Mouse (Mus musculus) CH12.LX (cell line): ENCODE measurements at regions not wholly inside any gene's neighbourhood (a gene's known extent, or its start where the extent isn't known, plus 50 kb on each side); places are given as distances from the start of the nearest gene placed in this dataset.
A peak's percentile ranks its signal among the peaks of the same experiment; 100 is the strongest.

Source experiments
- DNase-seq: peaks from one replicate; pipeline ENCODE4 v3.0.0-alpha.2; 2013; ENCODE audit errors: extremely low read depth
- H3K27ac ChIP-seq: 2 replicates; pipeline ENCODE4 v1.5.1; 2012; ENCODE audit warnings: low read depth, mild to moderate bottlenecking, control low read depth, moderate library complexity; ENCODE audit not compliant: insufficient read depth
- H3K27me3 ChIP-seq: replicated peaks from 2 replicates; pipeline ENCODE3; 2012; ENCODE audit warnings: inconsistent platforms
- H3K36me3 ChIP-seq, 2 experiments: replicated peaks in 1 of 2; 2 replicates each; pipeline versions ENCODE3 to v1.6.1; 2012; ENCODE audit warnings: inconsistent platforms in 1 of 2, low read length in 1 of 2, mild to moderate bottlenecking in 1 of 2, mixed read lengths in 1 of 2, moderate library complexity in 1 of 2; ENCODE audit not compliant: control insufficient read depth in 1 of 2, insufficient read depth in 1 of 2
- H3K4me1 ChIP-seq, 2 experiments: 2 replicates each; pipeline ENCODE4 v1.6.1; 2012; ENCODE audit warnings: inconsistent platforms in 1 of 2, moderate library complexity in 1 of 2; ENCODE audit not compliant: insufficient read depth in 2 of 2, control insufficient read depth in 1 of 2
- H3K4me2 ChIP-seq: 2 replicates; pipeline ENCODE4 v1.6.1; 2012; ENCODE audit warnings: low read depth, mild to moderate bottlenecking, control low read depth; ENCODE audit not compliant: poor library complexity, insufficient read depth, severe bottlenecking
- H3K4me3 ChIP-seq, 3 experiments: fragments of 150-350 bp in 1 of 3; sonication (generic) in 1 of 3; replicated peaks in 1 of 3; 2 replicates each; pipeline versions ENCODE3 to v1.5.1; 2011 to 2012; ENCODE audit warnings: low read depth in 2 of 3, low read length in 2 of 3, mild to moderate bottlenecking in 2 of 3, moderate library complexity in 2 of 3, control low read depth in 1 of 3, improper control_type of control experiment in 1 of 3, inconsistent platforms in 1 of 3, mixed read lengths in 1 of 3; ENCODE audit not compliant: poor library complexity in 1 of 3
- H3K79me2 ChIP-seq: replicated peaks from 2 replicates; pipeline ENCODE4 v1.6.1; 2012; ENCODE audit warnings: mild to moderate bottlenecking, moderate library complexity; ENCODE audit not compliant: control insufficient read depth, poor library complexity, insufficient read depth, severe bottlenecking; ENCODE audit errors: extremely low read depth
- H3K9ac ChIP-seq: 2 replicates; pipeline ENCODE4 v1.6.1; 2012; ENCODE audit warnings: low read depth, mild to moderate bottlenecking, control low read depth, moderate library complexity; ENCODE audit not compliant: insufficient read depth
- H3K9me3 ChIP-seq: replicated peaks from 2 replicates; pipeline ENCODE3; 2012; ENCODE audit warnings: low read length, inconsistent platforms, mixed read lengths
- BHLHE40 ChIP-seq: IDR thresholded peaks from 2 replicates; pipeline ENCODE4 v1.6.1; 2011; ENCODE audit warnings: mild to moderate bottlenecking, low read depth, low read length, improper control_type of control experiment
- CHD1 ChIP-seq: IDR thresholded peaks from 2 replicates; pipeline ENCODE4 v1.6.1; 2012; ENCODE audit warnings: low read depth, low read length, improper control_type of control experiment, inconsistent platforms
- E2F4 ChIP-seq: IDR thresholded peaks from 2 replicates; pipeline ENCODE4 v1.6.1; 2011; ENCODE audit warnings: low read depth, low read length, improper control_type of control experiment; ENCODE audit not compliant: insufficient replicate concordance
- ELF1 ChIP-seq: IDR thresholded peaks from 2 replicates; pipeline ENCODE4 v1.6.1; 2014; ENCODE audit warnings: low read depth, mild to moderate bottlenecking, inconsistent platforms, low read length, improper control_type of control experiment
- EP300 ChIP-seq: IDR thresholded peaks from 2 replicates; pipeline ENCODE4 v1.6.1; 2011; ENCODE audit warnings: low read length, improper control_type of control experiment
- ETS1 ChIP-seq: conservative IDR thresholded peaks from 2 replicates; pipeline ENCODE4 v1.6.1; 2012; ENCODE audit warnings: low read depth, mild to moderate bottlenecking, inconsistent platforms, low read length, improper control_type of control experiment, moderate library complexity
- IRF4 ChIP-seq: IDR thresholded peaks from 2 replicates; pipeline ENCODE4 v1.6.1; 2014; ENCODE audit warnings: low read depth, mild to moderate bottlenecking, inconsistent platforms, low read length, improper control_type of control experiment
- JUN ChIP-seq: IDR thresholded peaks from 2 replicates; pipeline ENCODE4 v1.6.1; 2011; ENCODE audit warnings: low read depth, mild to moderate bottlenecking, low read length, improper control_type of control experiment, moderate library complexity; ENCODE audit not compliant: insufficient read depth
- MAFK ChIP-seq: IDR thresholded peaks from 2 replicates; pipeline ENCODE4 v1.6.1; 2011; ENCODE audit warnings: low read length, improper control_type of control experiment; ENCODE audit not compliant: insufficient replicate concordance
- MAX ChIP-seq: IDR thresholded peaks from 2 replicates; pipeline ENCODE4 v1.6.1; 2011; ENCODE audit warnings: low read length, improper control_type of control experiment
- MAZ ChIP-seq: IDR thresholded peaks from 2 replicates; pipeline ENCODE4 v1.6.1; 2012; ENCODE audit warnings: low read depth, mild to moderate bottlenecking, inconsistent platforms, low read length, improper control_type of control experiment, moderate library complexity
- POLR2AphosphoS2 ChIP-seq: IDR thresholded peaks from 2 replicates; pipeline ENCODE4 v1.6.1; 2011; ENCODE audit warnings: low read depth, low read length, improper control_type of control experiment
- RAD21 ChIP-seq: IDR thresholded peaks from 2 replicates; pipeline ENCODE4 v1.6.1; 2011; ENCODE audit warnings: low read depth, mild to moderate bottlenecking, low read length, improper control_type of control experiment, moderate library complexity
- SIN3A ChIP-seq: IDR thresholded peaks from 2 replicates; pipeline ENCODE4 v1.6.1; 2012; ENCODE audit warnings: low read length, improper control_type of control experiment, inconsistent platforms
- TBP ChIP-seq: conservative IDR thresholded peaks from 2 replicates; pipeline ENCODE4 v1.6.1; 2011; ENCODE audit warnings: low read depth, low read length, improper control_type of control experiment
- TCF12 ChIP-seq: IDR thresholded peaks from 2 replicates; pipeline ENCODE4 v1.6.1; 2014; ENCODE audit warnings: low read depth, mild to moderate bottlenecking, inconsistent platforms, low read length, improper control_type of control experiment
- USF1 ChIP-seq: IDR thresholded peaks from 2 replicates; pipeline ENCODE4 v1.6.1; 2014; ENCODE audit warnings: low read depth, mild to moderate bottlenecking, inconsistent platforms, low read length, improper control_type of control experiment
- ZKSCAN1 ChIP-seq: IDR thresholded peaks from 2 replicates; pipeline ENCODE4 v1.6.1; 2012; ENCODE audit warnings: low read depth, inconsistent platforms, low read length, improper control_type of control experiment, borderline replicate concordance
- ZNF384 ChIP-seq: IDR thresholded peaks from 2 replicates; pipeline ENCODE4 v1.6.1; 2012; ENCODE audit warnings: low read depth, low read length, improper control_type of control experiment, inconsistent platforms
- dilution Hi-C: fragments of 300-500 bp; cut with MboI; formaldehyde crosslinking; loops from 2 replicates; pipeline ENCODE4 v1.14.3; 2020; ENCODE audit warnings: low sequenced_read_pairs; ENCODE audit not compliant: extremely low pct_unique_long_range_greater_than_20kb, extremely low pct_ligation_motif_present
- in situ Hi-C: fragments of 300-500 bp; cut with MboI; formaldehyde crosslinking; loops from 3 replicates; pipeline ENCODE4 v1.14.3; 2019; ENCODE audit warnings: low sequenced_read_pairs, low pct_ligation_motif_present, low pct_unique_long_range_greater_than_20kb, mixed read lengths

GRCm38 (mm10) chr4:45664372-45664771 lies 132.1 kb upstream of the Shb start:
- Histone ChIP-seq H3K4me3 (no peak overlapping the region), H3K27me3 (no peaks in the 10 kb centered on the region), H3K79me2 (no peaks in the 10 kb centered on the region), H3K9me3 (no peaks in the 10 kb centered on the region), H3K27ac (no peak overlapping the region), H3K4me2 (no peak overlapping the region), H3K4me1 (peaks cover 0 to 13% of the 10 kb centered on the region in 2 experiments; a peak in 2 of 4 replicates), H3K9ac (no peak overlapping the region), H3K36me3 (no peaks in the 10 kb centered on the region)
- in situ Hi-C loops (no loop called here), dilution Hi-C loops (no loop called here)
- TF ChIP-seq CHD1 (no peak), ETS1 (0 out of 2 replicates have a peak, but pooled peaks have one; percentile 8), BHLHE40 (0 out of 2 replicates have a peak, but pooled peaks have one; percentile 34)
- DNase-seq: peak; percentile 55

DNA sequence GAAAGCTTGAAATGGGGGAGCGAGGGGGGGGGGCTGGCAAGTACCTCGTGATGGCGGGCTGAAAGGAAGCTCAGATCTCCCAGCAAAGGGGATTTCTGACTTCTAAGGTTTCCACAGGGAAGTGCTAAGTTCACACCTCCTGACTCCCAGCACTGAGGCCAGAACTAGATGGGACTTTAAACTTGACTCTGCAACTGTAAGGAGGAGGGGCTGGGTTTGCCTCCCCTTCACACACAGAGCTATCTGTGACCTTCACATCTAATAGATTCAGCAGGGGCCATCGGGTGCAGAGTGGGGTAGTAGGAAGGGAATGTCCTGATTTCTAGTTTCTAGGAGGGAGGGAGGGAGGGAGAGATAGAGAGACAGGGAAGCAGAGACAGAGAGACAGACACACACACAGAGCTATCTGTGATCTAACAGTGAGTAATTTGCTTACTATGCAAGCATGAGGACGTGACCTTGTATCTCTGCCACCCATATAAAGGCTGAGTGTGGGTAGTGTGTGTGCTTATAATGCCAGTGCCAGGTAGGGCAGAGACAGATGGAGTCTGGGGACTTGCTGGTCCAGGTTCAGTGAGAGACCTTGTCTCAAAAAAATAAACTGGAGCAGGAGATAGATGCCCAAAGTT lies 125.2 kb upstream of the Shb start:
- H3K4me2 ChIP-seq: no peak overlapping the region
- no peak overlapping the region for H3K27ac ChIP-seq
- H3K79me2 ChIP-seq: no peaks in the 10 kb centered on the region
- H3K4me3 ChIP-seq: no peak overlapping the region
- H3K9ac ChIP-seq: no peak overlapping the region
- TF ChIP-seq RAD21 (no peak), IRF4 (no peak), USF1 (no peak), TCF12 (no peak), SIN3A (no peak), ELF1 (no peak), TBP (no peak), CHD1 (no peak), E2F4 (no peak), ZKSCAN1 (no peak), JUN (no peak), ETS1 (no peak), MAFK (no peak), MAZ (no peak), POLR2AphosphoS2 (no peak), ZNF384 (no peak), EP300 (no peak), MAX (no peak)
- in situ Hi-C loops (no loop called here), dilution Hi-C loops (no loop called here)
- no peaks in the 10 kb centered on the region for H3K27me3 ChIP-seq
- no peak for DNase-seq
- no peaks in the 10 kb centered on the region; a peak in 1 of 4 replicates for H3K4me1 ChIP-seq
- no peaks in the 10 kb centered on the region for H3K36me3 ChIP-seq
- H3K9me3 ChIP-seq: peaks cover 4% of the 10 kb centered on the region
